Mouse (Mus musculus) E14TG2a.4 (cell line): ENCODE data around the gene Tmed2.

ENCODE experiments used
- CTCF ChIP-seq: conservative IDR thresholded peaks from 2 replicates; pipeline ENCODE4 v1.5.1; 2014; ENCODE audit warnings: low read length
- NANOG ChIP-seq: IDR thresholded peaks from 2 replicates; pipeline ENCODE4 v1.6.1; 2014; ENCODE audit warnings: borderline replicate concordance, low read length, mixed read lengths

DNA sequence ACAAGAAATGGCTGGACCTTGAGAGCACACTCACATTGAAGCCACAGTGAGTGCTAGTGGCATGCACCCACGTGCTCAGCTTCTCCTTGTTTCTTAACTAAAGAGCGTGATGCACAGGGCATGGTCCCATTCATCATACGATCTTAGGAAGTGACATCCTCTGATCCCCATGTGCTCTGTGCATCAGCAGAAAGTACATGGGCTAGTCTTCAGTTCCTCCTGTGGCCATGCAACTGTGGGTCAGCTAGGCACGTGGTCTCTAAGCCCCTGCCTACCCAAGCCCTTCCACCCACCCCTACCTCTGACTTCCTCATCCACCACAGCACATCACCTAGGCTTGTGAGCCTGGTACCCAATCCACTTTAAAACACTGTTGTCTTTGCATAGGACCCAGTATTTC lies 47.9 kb upstream of the Tmed2 start:
- TF ChIP-seq CTCF (no peak), NANOG (no peak)
